Mouse (Mus musculus): ENCODE measurements around the gene Acsf3. TPM values are rescaled to one million over a fixed set of nuclear protein-coding genes. Genes with fewer than 3 reads are reported as not detected.

The Acsf3 gene
- polyA plus RNA-seq, 1 experiment from 2014 or later, result 17.1 TPM

DNA sequence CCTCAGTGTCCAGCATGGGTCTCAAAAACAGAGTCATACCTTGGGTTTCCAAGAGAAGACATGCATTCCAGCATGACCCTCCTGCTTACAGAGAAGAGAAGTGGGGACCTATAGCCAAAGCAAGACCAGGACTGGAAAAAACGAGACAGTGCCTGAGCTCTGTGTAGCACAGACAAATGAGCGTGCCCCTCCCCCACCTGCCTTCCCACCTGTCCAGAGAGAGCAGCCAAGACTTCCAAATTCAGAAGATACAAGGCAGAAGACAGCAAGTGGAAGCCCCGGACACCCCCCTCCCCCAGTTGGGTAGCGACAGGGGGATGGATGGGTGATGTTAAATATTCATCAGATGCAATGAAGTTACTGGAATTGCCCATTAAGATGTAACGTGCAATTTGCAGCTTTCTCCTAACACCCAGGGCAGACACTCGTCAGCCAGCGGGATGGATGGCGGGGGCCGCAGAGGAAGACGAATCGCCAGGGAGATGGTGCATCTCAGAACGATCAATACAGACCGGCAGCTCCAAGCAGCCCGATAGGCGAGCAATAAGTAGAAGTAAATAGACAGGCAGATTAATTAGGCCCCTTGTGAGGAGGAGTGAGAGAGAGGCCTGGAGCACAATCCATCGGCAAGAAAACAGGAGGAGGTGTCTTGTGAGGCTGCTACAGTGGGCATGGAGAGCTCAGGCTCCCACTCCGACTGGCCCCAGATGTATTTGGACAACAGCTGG, 30.1 kb upstream of the Acsf3 start:
- H3K4me3 ChIP-seq, result no peak overlapping the region

DNA sequence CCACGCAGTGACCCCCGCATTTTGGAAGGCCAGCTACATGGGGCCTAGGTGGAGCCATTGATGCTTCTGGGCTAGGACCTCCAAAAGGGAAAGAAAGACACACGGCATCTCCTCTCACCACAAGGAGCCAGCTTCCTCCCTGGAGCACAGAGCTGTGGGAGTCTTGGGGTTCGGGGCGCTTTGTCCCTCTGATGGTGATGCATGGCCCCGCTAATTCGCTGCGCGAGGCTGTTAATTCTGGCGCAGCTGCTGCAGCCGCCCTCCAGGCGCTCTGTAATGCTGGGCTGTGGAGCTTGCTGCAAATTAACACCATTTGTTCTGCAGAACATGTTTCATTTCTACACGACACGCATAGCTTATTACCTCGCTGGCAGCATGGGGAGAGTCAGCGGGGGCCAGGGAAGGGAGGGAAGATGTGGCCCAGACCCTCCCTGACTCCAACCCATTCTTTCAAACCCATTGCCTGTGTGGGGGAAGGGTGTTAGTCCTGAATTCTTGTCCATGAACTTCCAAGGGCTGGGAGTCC, 29.5 kb upstream of the Acsf3 start:
- Histone ChIP-seq H3K9ac (peak overlapping the region; percentile 25; the same call in 1 of the 2 replicates), H3K4me3 (no peak overlapping the region), H3K9me3 (no peaks in the 10 kb centered on the region), H3K27me3 (no peaks in the 10 kb centered on the region), H3K36me3 (no peaks in the 10 kb centered on the region), H3K4me1 (replicated peaks) (peaks cover 91% of the 10 kb centered on the region), H3K4me2 (peak overlapping the region; percentile 45), H3K27ac (replicated peaks) (peak overlapping the region; percentile 95)
- peak; percentile 75 for ATAC-seq (ENCODE audit: low FRiP score, low read depth)
- WGBS, result 2% methylated on average over 16 of the region's 16 CpGs

More for the DNA sequence above, 30.1 kb upstream of the Acsf3 start:
- Histone ChIP-seq H3K9ac (peak overlapping the region; percentile 25; the same call in 1 of the 2 replicates), H3K27ac (replicated peaks) (peak overlapping the region; percentile 95), H3K27me3 (no peaks in the 10 kb centered on the region), H3K9me3 (no peaks in the 10 kb centered on the region), H3K4me1 (replicated peaks) (peaks cover 88% of the 10 kb centered on the region), H3K36me3 (no peaks in the 10 kb centered on the region), H3K4me2 (peak overlapping the region; percentile 45)
- ATAC-seq (ENCODE audit: low FRiP score, low read depth), result peak; percentile 43; the same call in 1 of the 2 replicates
- 15% methylated on average over 17 of the region's 17 CpGs for WGBS

DNA sequence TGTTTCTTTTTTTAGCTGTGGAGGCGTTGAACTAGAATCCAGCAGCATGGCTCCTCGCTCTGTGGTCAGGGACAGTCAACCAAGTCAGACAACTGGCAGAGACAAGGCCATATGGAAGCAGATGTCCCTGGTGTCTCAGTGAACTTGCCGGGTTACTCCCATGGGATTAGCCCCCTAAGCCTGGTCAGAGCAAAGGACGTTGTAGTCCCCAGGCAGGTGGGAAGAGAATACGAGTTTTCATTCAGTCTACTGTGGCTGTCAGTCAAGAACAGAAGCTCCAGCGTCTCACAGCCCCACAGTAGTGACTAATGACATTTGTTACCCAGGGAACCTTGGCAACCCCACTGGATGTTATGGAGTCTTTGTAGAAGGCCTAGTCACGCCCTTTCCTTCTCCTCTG, 28.8 kb upstream of the Acsf3 start:
- Histone ChIP-seq H3K4me2 (no peak overlapping the region), H3K4me3 (no peak overlapping the region), H3K27me3 (no peaks in the 10 kb centered on the region), H3K9ac (no peak overlapping the region), H3K4me1 (replicated peaks) (peaks cover 92% of the 10 kb centered on the region), H3K9me3 (no peaks in the 10 kb centered on the region), H3K36me3 (no peaks in the 10 kb centered on the region), H3K27ac (replicated peaks) (peak overlapping the region; percentile 95)
- no peak for ATAC-seq (ENCODE audit: low FRiP score, low read depth)
- 20% methylated on average over 7 of the region's 7 CpGs for WGBS

DNA sequence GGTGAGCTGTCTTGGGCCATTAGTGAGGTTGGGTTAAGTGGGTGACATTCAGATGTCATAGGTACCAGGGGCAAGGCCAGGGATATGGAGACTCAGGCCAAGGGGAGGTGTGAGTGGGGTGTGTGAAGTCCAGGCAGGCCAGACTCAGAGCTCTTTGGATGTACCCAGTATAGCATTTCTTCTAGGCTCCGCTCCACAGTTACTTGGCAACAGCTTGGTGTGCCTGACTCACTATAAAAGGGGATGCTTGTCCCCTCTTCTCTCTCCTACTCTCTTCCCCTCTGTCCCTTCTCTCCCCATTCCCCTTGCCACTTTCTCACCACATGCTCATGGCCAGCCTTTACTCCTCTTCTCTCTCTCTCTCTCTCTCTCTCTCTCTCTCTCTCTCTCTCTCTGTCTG, 27.5 kb upstream of the Acsf3 start:
- 95% methylated on average over 1 of the region's 1 CpGs for WGBS
- Histone ChIP-seq H3K4me3 (no peak overlapping the region), H3K4me1 (replicated peaks) (peaks cover 92% of the 10 kb centered on the region), H3K4me2 (no peak overlapping the region), H3K27me3 (no peaks in the 10 kb centered on the region), H3K9ac (no peak overlapping the region), H3K9me3 (no peaks in the 10 kb centered on the region), H3K27ac (replicated peaks) (peak overlapping the region; percentile 95), H3K36me3 (no peaks in the 10 kb centered on the region)
- ATAC-seq (ENCODE audit: low FRiP score, low read depth), result no peak

DNA sequence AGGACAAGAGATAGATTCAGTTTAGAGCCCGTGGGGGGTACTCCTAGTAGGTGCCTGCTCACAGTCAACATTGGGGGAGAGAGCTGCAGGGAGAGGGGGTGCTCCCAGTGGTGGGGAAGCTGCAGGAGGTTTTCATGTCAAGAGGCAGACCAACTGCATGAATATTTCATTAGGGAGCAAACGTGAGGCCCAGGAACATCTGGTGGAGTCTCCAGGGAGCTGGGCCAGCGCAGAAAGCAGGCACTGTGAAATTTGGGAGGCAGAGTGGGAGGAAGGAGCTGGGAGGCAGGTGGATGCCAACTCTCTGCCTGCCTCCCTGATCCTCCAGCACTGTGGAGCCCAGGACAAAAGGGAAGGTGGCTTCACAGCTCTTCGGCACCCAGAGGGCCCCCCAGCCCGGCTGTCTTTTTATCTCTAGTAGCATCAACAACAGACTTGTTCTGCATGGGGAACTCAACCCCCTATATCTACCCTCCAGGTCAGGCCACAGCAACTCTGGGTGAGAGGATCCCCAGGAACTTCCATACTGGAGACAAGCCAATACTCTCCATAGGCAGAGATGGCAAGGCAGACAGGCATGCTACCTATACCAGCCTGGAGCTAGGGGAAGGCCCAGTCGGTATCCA, 25.8 kb upstream of the Acsf3 start:
- peaks cover 79% of the 10 kb centered on the region for H3K4me1 ChIP-seq (replicated peaks)
- WGBS, result 34% methylated on average over 6 of the region's 6 CpGs
- H3K9ac ChIP-seq, result no peak overlapping the region
- H3K36me3 ChIP-seq, result no peaks in the 10 kb centered on the region
- H3K4me2 ChIP-seq, result peak overlapping the region; percentile 46
- no peak for ATAC-seq (ENCODE audit: low FRiP score, low read depth)
- no peaks in the 10 kb centered on the region; the same call in 1 of the 2 replicates for H3K27me3 ChIP-seq
- H3K4me3 ChIP-seq, result peak overlapping the region; percentile 30; the same call in 1 of the 2 replicates
- H3K9me3 ChIP-seq, result no peaks in the 10 kb centered on the region
- peak overlapping the region; percentile 55 for H3K27ac ChIP-seq (replicated peaks)

DNA sequence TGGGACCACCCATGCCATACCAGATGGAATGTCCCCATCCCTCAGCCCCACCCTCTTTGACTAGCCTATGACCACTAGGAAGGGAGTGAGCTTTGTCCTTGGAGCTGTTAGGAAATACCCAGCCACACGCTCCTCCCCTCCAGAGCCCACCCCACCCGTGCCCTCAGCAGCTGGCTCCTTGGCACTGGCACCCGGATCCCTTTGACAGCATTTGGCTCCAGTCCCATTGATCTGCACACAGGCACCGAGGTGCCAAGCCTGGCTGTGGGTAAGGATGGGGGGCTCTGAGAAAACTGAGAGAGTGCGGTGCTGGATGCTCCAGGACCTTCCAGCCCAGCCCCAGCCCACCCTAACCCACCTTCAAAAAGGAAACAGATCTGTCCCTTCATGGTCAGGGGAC, 23.9 kb upstream of the Acsf3 start:
- ATAC-seq (ENCODE audit: low FRiP score, low read depth), result peak; percentile 82
- Histone ChIP-seq H3K27me3 (no peaks in the 10 kb centered on the region; the same call in 1 of the 2 replicates), H3K9me3 (no peaks in the 10 kb centered on the region), H3K27ac (replicated peaks) (peak overlapping the region; percentile 80), H3K4me3 (peak overlapping the region; percentile 30), H3K4me2 (peak overlapping the region; percentile 46), H3K4me1 (replicated peaks) (peaks cover 60% of the 10 kb centered on the region), H3K36me3 (no peaks in the 10 kb centered on the region), H3K9ac (peak overlapping the region; percentile 16; the same call in 1 of the 2 replicates)
- 45% methylated on average over 5 of the region's 5 CpGs for WGBS

DNA sequence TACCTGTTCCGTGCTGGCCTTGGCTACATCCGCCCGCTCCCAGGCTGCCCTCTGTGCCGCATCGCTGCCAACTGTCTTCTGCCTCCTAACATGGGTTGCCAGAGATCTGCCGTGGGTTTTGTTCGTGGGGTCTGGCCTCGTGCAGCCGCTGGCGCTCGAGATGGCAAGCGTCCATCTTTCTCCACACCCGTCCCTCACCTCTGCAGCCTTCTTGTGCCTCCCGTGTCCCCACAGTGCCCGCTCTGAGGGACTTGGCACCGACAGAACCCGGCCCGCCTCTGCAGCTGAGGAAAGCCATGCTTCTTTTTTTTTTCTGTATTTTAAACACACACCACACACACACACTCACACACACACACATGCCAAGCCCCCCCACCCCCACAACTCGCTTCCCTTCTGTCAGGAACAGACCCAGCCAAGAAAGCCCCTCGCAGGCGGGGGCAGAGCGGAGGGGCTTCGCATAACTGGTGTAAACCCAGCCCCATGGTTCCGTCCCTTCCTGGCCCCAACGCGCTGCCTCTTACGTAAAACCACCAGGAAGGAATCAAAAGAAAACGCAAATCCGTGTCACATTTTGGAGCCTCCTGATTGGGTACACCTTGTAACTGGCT, 23.1 kb upstream of the Acsf3 start:
- Histone ChIP-seq H3K4me1 (replicated peaks) (peaks cover 52% of the 10 kb centered on the region), H3K9ac (peak overlapping the region; percentile 16; the same call in 1 of the 2 replicates), H3K27me3 (peaks cover 1% of the 10 kb centered on the region), H3K9me3 (no peaks in the 10 kb centered on the region), H3K4me3 (peak overlapping the region; percentile 30), H3K36me3 (no peaks in the 10 kb centered on the region), H3K4me2 (peak overlapping the region; percentile 46), H3K27ac (replicated peaks) (peak overlapping the region; percentile 80)
- ATAC-seq (ENCODE audit: low FRiP score, low read depth), result peak; percentile 36; the same call in 1 of the 2 replicates
- WGBS, result 60% methylated on average over 29 of the region's 29 CpGs

DNA sequence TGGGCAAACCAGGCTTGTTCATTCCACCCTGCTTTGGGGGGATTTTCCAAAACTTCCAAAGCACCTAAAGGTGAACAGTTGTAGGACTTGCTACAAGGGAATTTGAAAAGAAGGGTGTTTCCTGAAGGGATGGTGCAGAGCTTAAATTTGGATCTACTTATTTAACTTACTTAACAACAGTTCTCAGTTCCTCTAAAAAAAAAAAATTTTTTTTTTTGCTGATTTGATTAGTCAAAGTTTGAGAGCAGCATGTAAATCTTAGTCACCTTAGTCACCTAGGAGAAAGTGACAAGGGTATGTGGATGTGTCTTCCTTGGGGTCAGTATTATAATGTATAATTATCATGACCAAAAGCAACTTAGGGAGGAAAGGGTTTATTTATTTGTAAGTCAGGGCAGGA, 16.7 kb upstream of the Acsf3 start:
- no peak for ATAC-seq (ENCODE audit: low FRiP score, low read depth)
- Histone ChIP-seq H3K9ac (no peak overlapping the region), H3K27ac (replicated peaks) (no peak overlapping the region), H3K9me3 (no peaks in the 10 kb centered on the region), H3K4me1 (replicated peaks) (peaks cover 10% of the 10 kb centered on the region), H3K4me2 (no peak overlapping the region), H3K27me3 (peaks cover 3% of the 10 kb centered on the region; the same call in 1 of the 2 replicates), H3K4me3 (no peak overlapping the region), H3K36me3 (no peaks in the 10 kb centered on the region)

DNA sequence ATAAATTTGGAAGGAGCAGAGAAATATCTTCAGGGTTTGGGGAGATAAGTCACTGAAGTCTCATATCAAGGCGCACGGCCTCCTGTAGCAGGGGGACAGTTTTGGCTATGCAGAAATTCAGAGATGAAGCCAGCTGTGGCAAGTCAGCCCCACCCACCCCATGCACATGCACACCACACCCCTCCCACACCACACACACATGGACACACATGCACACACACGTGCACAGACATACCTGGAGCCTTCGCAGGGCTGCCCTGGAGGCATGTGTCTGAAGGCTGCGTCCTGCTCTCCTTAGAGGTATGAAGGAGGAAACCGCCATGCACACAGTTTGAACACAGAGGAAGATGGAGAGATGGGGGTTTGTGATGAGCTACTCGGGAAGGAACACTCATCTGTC, 15.2 kb upstream of the Acsf3 start:
- no peak; the same call in 1 of the 2 replicates for ATAC-seq (ENCODE audit: low FRiP score, low read depth)
- Histone ChIP-seq H3K4me2 (no peak overlapping the region), H3K4me3 (no peak overlapping the region), H3K36me3 (no peaks in the 10 kb centered on the region), H3K9me3 (no peaks in the 10 kb centered on the region), H3K27ac (replicated peaks) (no peak overlapping the region), H3K27me3 (peaks cover 3% of the 10 kb centered on the region; the same call in 1 of the 2 replicates), H3K4me1 (replicated peaks) (peaks cover 10% of the 10 kb centered on the region), H3K9ac (no peak overlapping the region)
- WGBS, result 73% methylated on average over 7 of the region's 7 CpGs

DNA sequence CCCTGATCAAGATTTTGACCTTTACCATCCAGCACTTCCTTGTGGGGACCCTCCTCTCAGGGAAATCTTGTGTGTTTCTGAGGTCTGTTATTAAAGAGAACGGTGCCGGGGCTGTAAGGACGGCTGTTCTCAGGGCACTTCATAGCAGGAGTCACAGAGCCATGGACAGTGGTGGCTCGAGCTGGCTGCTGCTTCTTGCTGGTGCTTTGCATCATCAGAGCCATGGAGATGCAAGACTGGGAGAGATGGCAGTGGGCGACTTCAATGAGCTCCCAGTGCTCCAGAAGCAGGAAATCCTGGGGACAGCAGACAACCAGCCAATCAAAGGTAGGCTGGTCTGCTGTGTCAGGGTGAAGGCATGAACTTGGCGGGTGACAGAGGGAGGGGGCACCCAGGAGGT, 14.2 kb upstream of the Acsf3 start:
- 81% methylated on average over 6 of the region's 6 CpGs for WGBS
- no peak overlapping the region for H3K4me3 ChIP-seq
- no peak for ATAC-seq (ENCODE audit: low FRiP score, low read depth)
- H3K27me3 ChIP-seq, result peaks cover 3% of the 10 kb centered on the region; the same call in 1 of the 2 replicates
- peaks cover 10% of the 10 kb centered on the region for H3K4me1 ChIP-seq (replicated peaks)
- no peaks in the 10 kb centered on the region for H3K9me3 ChIP-seq
- H3K36me3 ChIP-seq, result no peaks in the 10 kb centered on the region
- no peak overlapping the region for H3K4me2 ChIP-seq
- no peak overlapping the region for H3K9ac ChIP-seq
- H3K27ac ChIP-seq (replicated peaks), result no peak overlapping the region

DNA sequence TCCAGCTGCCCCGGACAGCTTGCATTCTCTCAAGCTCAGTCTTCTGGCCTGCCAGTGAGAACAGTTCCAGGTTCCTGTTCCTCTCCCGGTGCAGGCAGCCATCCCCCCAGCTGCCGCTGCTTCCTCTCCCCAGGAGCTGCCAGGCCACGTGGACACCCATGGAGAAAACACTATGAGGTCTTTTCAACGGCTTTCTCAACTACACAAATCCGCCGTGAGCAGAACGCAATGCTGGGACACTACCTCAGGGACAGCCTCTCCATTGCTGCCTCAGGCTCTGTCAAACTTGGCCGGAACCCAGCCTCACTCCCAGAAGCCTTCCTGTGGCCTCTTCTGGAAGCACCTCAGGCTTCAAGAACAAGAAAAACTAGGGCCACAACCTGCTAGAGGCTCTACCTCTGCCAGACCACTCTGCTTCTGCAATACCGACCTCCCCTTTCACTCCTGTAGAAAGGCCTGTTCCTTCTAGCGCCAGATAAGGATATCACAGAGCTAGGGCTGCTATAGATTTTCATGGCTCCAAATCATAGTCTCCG, 12.5 kb upstream of the Acsf3 start:
- Histone ChIP-seq H3K4me2 (no peak overlapping the region), H3K4me1 (replicated peaks) (peaks cover 18% of the 10 kb centered on the region), H3K27ac (replicated peaks) (no peak overlapping the region), H3K9ac (no peak overlapping the region), H3K27me3 (no peaks in the 10 kb centered on the region), H3K36me3 (no peaks in the 10 kb centered on the region), H3K4me3 (no peak overlapping the region), H3K9me3 (no peaks in the 10 kb centered on the region)
- WGBS, result 45% methylated on average over 12 of the region's 12 CpGs
- ATAC-seq (ENCODE audit: low FRiP score, low read depth), result no peak
